Mouse (Mus musculus) heart, embryonic 11.5 days (tissue): ENCODE results near the gene Jmjd7. TPM values are rescaled to one million over a fixed set of nuclear protein-coding genes. Genes with fewer than 3 reads are reported as not detected.
A peak's percentile ranks its signal among the peaks of the same experiment; 100 is the strongest.

Source experiments
- ATAC-seq: fragments of 200-750 bp; cut with Nextera tagmentation; replicated peaks from 2 replicates; pipeline ENCODE4 v1.8.0; 2017; ENCODE audit warnings: moderate library complexity; ENCODE audit not compliant: insufficient number of reproducible peaks, low FRiP score, low TSS enrichment
- H3K27ac ChIP-seq: fragments of 300-500 bp; sonication (generic); 2 replicates; pipeline ENCODE4 v1.5.1; 2014; ENCODE audit warnings: mild to moderate bottlenecking, low read depth, low read length
- H3K27me3 ChIP-seq: fragments of 300-500 bp; sonication (generic); 2 replicates; pipeline ENCODE4 v1.6.1; 2014; ENCODE audit warnings: mild to moderate bottlenecking, low read length, mixed read lengths; ENCODE audit not compliant: control insufficient read depth, insufficient read depth
- H3K36me3 ChIP-seq: fragments of 300-500 bp; sonication (generic); 2 replicates; pipeline ENCODE4 v1.6.1; 2014; ENCODE audit warnings: mild to moderate bottlenecking, low read length, moderate library complexity, mixed read lengths; ENCODE audit not compliant: control insufficient read depth, insufficient read depth
- H3K4me1 ChIP-seq: fragments of 300-500 bp; sonication (generic); 2 replicates; pipeline ENCODE4 v1.6.1; 2014; ENCODE audit warnings: low read length; ENCODE audit not compliant: control insufficient read depth, insufficient read depth
- H3K4me2 ChIP-seq: fragments of 300-500 bp; sonication (generic); 2 replicates; pipeline ENCODE4 v1.6.1; 2014; ENCODE audit warnings: mild to moderate bottlenecking, moderate library complexity
- H3K4me3 ChIP-seq: fragments of 300-500 bp; sonication (generic); 2 replicates; pipeline ENCODE4 v1.5.1; 2014; ENCODE audit warnings: low read depth, low read length
- H3K9ac ChIP-seq: fragments of 300-500 bp; sonication (generic); 2 replicates; pipeline ENCODE4 v1.6.1; 2014; ENCODE audit warnings: mild to moderate bottlenecking, low read depth, low read length, moderate library complexity
- H3K9me3 ChIP-seq: fragments of 300-500 bp; sonication (generic); replicated peaks from 2 replicates; pipeline ENCODE4 v1.6.1; 2016; ENCODE audit warnings: low read length; ENCODE audit not compliant: control insufficient read depth
- WGBS: fragments of 180-500 bp; shearing (Covaris S2); extraction: QIAGEN DNeasy Blood & Tissue Kit; methylation state at CpG from one replicate; pipeline ENCODE4 v1.1.7; 2014; ENCODE audit not compliant: insufficient replicate concordance; 5-methylcytosine and 5-hydroxymethylcytosine counted together
- polyA plus RNA-seq: library from polyadenylated mRNA; unstranded; fragments of >200 nt; fragmentation: Nextera tagmentation; extraction: Ambion mirVana; gene quantifications from 2 replicates; pipeline ENCODE4 v1.2.1, GENCODE M21; 2014

The Jmjd7 gene
- polyA plus RNA-seq, 1 experiment from 2014 or later: 16.0 TPM

- H3K27ac ChIP-seq: no peak overlapping the region
- 86% methylated on average over 12 of the region's 12 CpGs for WGBS
- no peaks in the 10 kb centered on the region for H3K27me3 ChIP-seq
- ATAC-seq: no peak
- H3K4me1 ChIP-seq: peaks cover 3% of the 10 kb centered on the region; the same call in 1 of the 2 replicates
- H3K9me3 ChIP-seq: no peaks in the 10 kb centered on the region
- H3K4me2 ChIP-seq: no peak overlapping the region
- no peak overlapping the region for H3K4me3 ChIP-seq
- no peak overlapping the region; the same call in 1 of the 2 replicates for H3K9ac ChIP-seq
- H3K36me3 ChIP-seq: peaks cover 12% of the 10 kb centered on the region
Measured at GRCm38 (mm10) chr2:120017599-120017998, 9.7 kb upstream of the Jmjd7 start.

GRCm38 (mm10) chr2:120024337-120024736 is 2.9 kb upstream of the Jmjd7 start:
- H3K4me1 ChIP-seq: peaks cover 8% of the 10 kb centered on the region
- 62% methylated on average over 5 of the region's 5 CpGs for WGBS
- no peaks in the 10 kb centered on the region for H3K9me3 ChIP-seq
- no peak for ATAC-seq
- no peak overlapping the region for H3K27ac ChIP-seq
- H3K27me3 ChIP-seq: no peaks in the 10 kb centered on the region
- no peak overlapping the region for H3K4me3 ChIP-seq
- no peak overlapping the region for H3K9ac ChIP-seq
- peaks cover 14% of the 10 kb centered on the region for H3K36me3 ChIP-seq
- no peak overlapping the region for H3K4me2 ChIP-seq

DNA sequence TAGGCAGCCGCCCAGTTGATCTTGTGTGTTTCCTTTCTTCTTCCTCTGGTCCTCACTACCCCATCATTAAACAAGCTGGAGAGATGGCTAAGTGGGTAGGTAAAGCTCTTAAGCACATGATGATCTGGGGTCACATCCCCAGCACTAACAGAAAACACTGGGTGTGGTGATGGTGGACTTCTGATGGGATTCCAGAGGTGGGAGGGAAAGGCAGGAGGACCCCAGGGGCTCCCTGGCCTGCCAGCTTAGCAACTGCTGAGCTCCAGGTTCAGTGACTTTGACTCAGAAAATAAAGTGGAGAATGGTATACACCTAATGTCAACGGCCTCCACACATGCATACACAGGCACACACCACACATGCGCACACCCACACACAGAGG is 658 bp downstream of the Jmjd7 start:
- no peak for ATAC-seq
- no peaks in the 10 kb centered on the region for H3K9me3 ChIP-seq
- H3K9ac ChIP-seq: peak overlapping the region; percentile 96
- peaks cover 8% of the 10 kb centered on the region for H3K4me1 ChIP-seq
- WGBS: 49% methylated on average over 3 of the region's 3 CpGs
- peak overlapping the region; percentile 83 for H3K4me3 ChIP-seq
- H3K4me2 ChIP-seq: peak overlapping the region; percentile 77
- peak overlapping the region; percentile 82; the same call in 1 of the 2 replicates for H3K27ac ChIP-seq
- no peaks in the 10 kb centered on the region for H3K27me3 ChIP-seq
- H3K36me3 ChIP-seq: peaks cover 6% of the 10 kb centered on the region; the same call in 1 of the 2 replicates

- H3K27me3 ChIP-seq: no peaks in the 10 kb centered on the region
- no peak for ATAC-seq
- peaks cover 8% of the 10 kb centered on the region for H3K4me1 ChIP-seq
- H3K9ac ChIP-seq: no peak overlapping the region
- H3K27ac ChIP-seq: no peak overlapping the region
- peaks cover 7% of the 10 kb centered on the region for H3K36me3 ChIP-seq
- no peaks in the 10 kb centered on the region for H3K9me3 ChIP-seq
- H3K4me2 ChIP-seq: no peak overlapping the region
- 70% methylated on average over 8 of the region's 8 CpGs for WGBS
- no peak overlapping the region for H3K4me3 ChIP-seq
Measured at GRCm38 (mm10) chr2:120030380-120030779, 3.1 kb downstream of the Jmjd7 start.

GRCm38 (mm10) chr2:120032726-120033467 is 5.6 kb downstream of the Jmjd7 start, which contains the start of gene Pla2g4b:
TSS of gene Pla2g4b (plus strand) at chr2:120033417.
- Histone ChIP-seq H3K4me3 (no peak within 1 kb of the TSS), H3K4me2 (no peak within 1 kb of the TSS), H3K27me3 (no peaks in the 10 kb centered on the region), H3K4me1 (peaks cover 6% of the 10 kb centered on the region), H3K36me3 (peaks cover 18% of the 10 kb centered on the region), H3K9me3 (no peaks in the 10 kb centered on the region), H3K27ac (no peak within 1 kb of the TSS), H3K9ac (no peak within 1 kb of the TSS)
- WGBS: 84% methylated on average over 12 of the region's 12 CpGs
- no peak for ATAC-seq

- H3K36me3 ChIP-seq: peaks cover 23% of the 10 kb centered on the region
- no peaks in the 10 kb centered on the region for H3K27me3 ChIP-seq
- H3K4me2 ChIP-seq: no peak overlapping the region
- H3K9me3 ChIP-seq: no peaks in the 10 kb centered on the region
- no peak overlapping the region for H3K9ac ChIP-seq
- no peak overlapping the region for H3K4me3 ChIP-seq
- 87% methylated on average over 5 of the region's 5 CpGs for WGBS
- H3K4me1 ChIP-seq: no peaks in the 10 kb centered on the region
- ATAC-seq: no peak
- H3K27ac ChIP-seq: no peak overlapping the region
Measured at GRCm38 (mm10) chr2:120033726-120034125, 6.4 kb downstream of the Jmjd7 start.

DNA sequence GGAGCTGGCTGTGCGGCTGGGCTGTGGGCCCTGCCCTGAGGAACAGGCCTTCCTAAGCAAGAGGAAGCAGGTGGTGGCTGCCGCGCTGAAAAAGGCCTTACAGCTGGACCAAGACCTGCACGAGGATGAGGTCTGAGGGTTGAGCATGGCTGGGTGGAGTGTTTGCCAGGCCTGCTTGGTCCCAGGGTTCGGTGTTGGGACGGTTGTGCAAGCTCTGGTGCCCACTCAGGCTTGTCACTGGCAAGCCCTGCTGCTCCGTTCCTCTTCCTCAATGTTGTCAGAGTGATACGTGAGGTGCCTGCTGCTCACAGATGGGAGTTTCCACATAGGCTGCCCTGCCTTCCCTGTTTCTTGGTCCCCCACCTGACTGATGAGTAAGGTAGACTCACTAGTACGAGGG is 10.5 kb downstream of the Jmjd7 start:
- H3K36me3 ChIP-seq: peaks cover 37% of the 10 kb centered on the region
- 84% methylated on average over 9 of the region's 9 CpGs for WGBS

GRCm38 (mm10) chr2:120040991-120041390 is 13.7 kb downstream of the Jmjd7 start:
- H3K27ac ChIP-seq: no peak overlapping the region
- WGBS: 82% methylated on average over 5 of the region's 5 CpGs
- H3K4me1 ChIP-seq: peaks cover 7% of the 10 kb centered on the region; the same call in 1 of the 2 replicates
- H3K4me3 ChIP-seq: no peak overlapping the region
- H3K9ac ChIP-seq: no peak overlapping the region
- H3K27me3 ChIP-seq: peaks cover 3% of the 10 kb centered on the region; the same call in 1 of the 2 replicates
- no peaks in the 10 kb centered on the region for H3K9me3 ChIP-seq
- H3K36me3 ChIP-seq: peaks cover 34% of the 10 kb centered on the region
- no peak for ATAC-seq
- no peak overlapping the region for H3K4me2 ChIP-seq

More for the DNA sequence above, 10.5 kb downstream of the Jmjd7 start:
- Histone ChIP-seq H3K9me3 (no peaks in the 10 kb centered on the region), H3K27ac (no peak overlapping the region), H3K9ac (no peak overlapping the region), H3K27me3 (no peaks in the 10 kb centered on the region), H3K4me2 (no peak overlapping the region), H3K4me3 (no peak overlapping the region), H3K4me1 (no peaks in the 10 kb centered on the region)
- no peak for ATAC-seq
